ENCODE assay signal across 8 mouse cellular contexts in genomic region chr2:13407272-13407671, GRCm38 (mm10).
DNase-seq lines count a peak whose midpoint lies in the region; ATAC-seq lines count a peak whose summit lies in the region.

No protein-coding gene starts in this region.

- H3K4me3 ChIP-seq in kidney, embryonic 16.5 days (ENCODE audit: low read length): no peak overlapping the region
- no peak overlapping the region for H3K4me3 ChIP-seq in midbrain, embryonic 11.5 days (ENCODE audit: low read depth, low read length)
- no peak overlapping the region for H3K4me3 ChIP-seq in kidney, embryonic 15.5 days (replicated peaks)

- H3K27me3 ChIP-seq in kidney, embryonic 16.5 days (ENCODE audit: insufficient read depth, low read length): no peaks in the 10 kb centered on the region
- H3K27me3 ChIP-seq in midbrain, embryonic 11.5 days (ENCODE audit: control insufficient read depth, insufficient read depth, low read length): no peaks in the 10 kb centered on the region
- no peaks in the 10 kb centered on the region for H3K27me3 ChIP-seq in kidney, embryonic 15.5 days

- H3K4me2 ChIP-seq in kidney, embryonic 16.5 days (replicated peaks; ENCODE audit: low read depth, low read length): no peak overlapping the region
- H3K4me2 ChIP-seq in midbrain, embryonic 11.5 days: no peak overlapping the region
- H3K4me2 ChIP-seq in kidney, embryonic 15.5 days: no peak overlapping the region

- WGBS in kidney, embryonic 16.5 days: 42% methylated on average over 5 of the region's 5 CpGs
- WGBS in midbrain, embryonic 11.5 days: 26% methylated on average over 5 of the region's 5 CpGs
- 43% methylated on average over 5 of the region's 5 CpGs for WGBS in kidney, embryonic 15.5 days

- H3K9me3 ChIP-seq in kidney, embryonic 16.5 days (ENCODE audit: low read length): no peaks in the 10 kb centered on the region
- H3K9me3 ChIP-seq in midbrain, embryonic 11.5 days (ENCODE audit: control insufficient read depth, low read length): no peaks in the 10 kb centered on the region
- no peaks in the 10 kb centered on the region for H3K9me3 ChIP-seq in kidney, embryonic 15.5 days (replicated peaks)

- no peak overlapping the region for H3K27ac ChIP-seq in kidney, embryonic 16.5 days (ENCODE audit: low read length)
- H3K27ac ChIP-seq in midbrain, embryonic 11.5 days (ENCODE audit: low read depth, low read length): no peak overlapping the region
- no peak overlapping the region for H3K27ac ChIP-seq in kidney, embryonic 15.5 days

- no peaks in the 10 kb centered on the region for H3K36me3 ChIP-seq in kidney, embryonic 16.5 days (ENCODE audit: insufficient read depth, low read length)
- H3K36me3 ChIP-seq in midbrain, embryonic 11.5 days (ENCODE audit: control insufficient read depth, insufficient read depth, low read length): no peaks in the 10 kb centered on the region
- no peaks in the 10 kb centered on the region for H3K36me3 ChIP-seq in kidney, embryonic 15.5 days

- intact Hi-C loops in left cerebral cortex, postnatal 10 days (cut with DNase I): no loop called here

- H3K9ac ChIP-seq in kidney, embryonic 16.5 days (replicated peaks; ENCODE audit: low read length): no peak overlapping the region
- H3K9ac ChIP-seq in midbrain, embryonic 11.5 days (ENCODE audit: low read length): no peak overlapping the region
- H3K9ac ChIP-seq in kidney, embryonic 15.5 days: no peak overlapping the region

- DNase-seq in kidney, postnatal 14 days: no peak
- peak; percentile 90 for DNase-seq in midbrain, embryonic 11.5 days (ENCODE audit: low spot score, missing footprints)
- no peak for DNase-seq in left cerebral cortex, adult 8-10 months (ENCODE audit: low spot score in 2 of 2)
- no peak for DNase-seq in left cerebral cortex, postnatal 10 days (ENCODE audit: extremely low spot score in 1 of 2, low spot score in 2 of 2)

- ATAC-seq in kidney, embryonic 16.5 days (ENCODE audit: low FRiP score, low TSS enrichment): peak; percentile 67; the same call in 1 of the 2 replicates
- ATAC-seq in activated CD4-positive, CD25-positive, alpha-beta regulatory T cell, adult 4 months: peak; percentile 55
- peak; percentile 74 for ATAC-seq in granulocyte monocyte progenitor cell, adult 5-6 weeks (replicated peaks; ENCODE audit: poor library complexity, severe bottlenecking)
- ATAC-seq in midbrain, embryonic 11.5 days (ENCODE audit: low FRiP score): peak; percentile 88
- no peak; the same call in 1 of the 2 replicates for ATAC-seq in kidney, embryonic 15.5 days (replicated peaks; ENCODE audit: low FRiP score)

- H3K4me1 ChIP-seq in kidney, embryonic 16.5 days (ENCODE audit: insufficient read depth, low read length): peaks cover 5% of the 10 kb centered on the region; the same call in 1 of the 2 replicates
- H3K4me1 ChIP-seq in midbrain, embryonic 11.5 days (ENCODE audit: control insufficient read depth, insufficient read depth, low read length): peaks cover 11% of the 10 kb centered on the region
- 0 out of 2 replicates have a peak, but pooled peaks cover 8% of the 10 kb centered on the region for H3K4me1 ChIP-seq in kidney, embryonic 15.5 days
